Comparison of ENCODE assay signal across 19 mouse cellular contexts in the genomic region with DNA sequence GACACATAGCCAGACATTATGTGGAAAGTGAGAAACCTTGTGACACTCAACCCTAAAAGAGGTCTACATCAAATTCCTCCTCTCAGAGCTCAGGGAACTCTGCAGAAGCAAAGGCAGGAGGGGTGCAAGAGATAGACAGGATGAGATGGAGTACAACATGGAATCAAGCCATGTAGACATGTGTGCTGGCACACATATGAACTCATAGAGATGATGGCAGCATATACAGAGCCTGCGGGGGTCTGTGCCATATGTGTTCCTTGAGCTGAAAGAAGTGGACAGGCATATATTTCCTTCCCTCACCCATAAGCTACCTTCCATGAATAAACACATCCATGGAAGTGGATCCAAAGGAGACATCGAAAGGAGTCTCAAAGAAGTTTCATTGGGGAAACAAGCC.
"Had no signal": no experiment of that assay in that cellular context is flagged by ENCODE, and none has a peak within 500 bp of the region (broad histone marks: within the 10 kb centered on the region; RNA-seq: fewer than 3 reads in every experiment).

No protein-coding gene starts in this region.

- H3K9ac ChIP-seq: lung, embryonic 14.5 days; midbrain, embryonic 12.5 days; neural tube, embryonic 13.5 days; neural tube, embryonic 15.5 days had no signal

- H3K27me3 ChIP-seq: midbrain, embryonic 12.5 days; neural tube, embryonic 13.5 days; neural tube, embryonic 15.5 days had no signal

- ATAC-seq: midbrain, embryonic 16.5 days had no signal

- H3K36me3 ChIP-seq: midbrain, embryonic 10.5 days; midbrain, embryonic 12.5 days; neural tube, embryonic 13.5 days; neural tube, embryonic 15.5 days had no signal

- H3K4me3 ChIP-seq: midbrain, embryonic 10.5 days; midbrain, embryonic 12.5 days; myocyte; neural tube, embryonic 13.5 days; neural tube, embryonic 15.5 days had no signal

- DNase-seq: lung, adult 18-20 months; lung, embryonic 14.5 days; lung, postnatal 10 days; lung, postnatal 4 days; midbrain, embryonic 14.5 days; retina, postnatal 1 day; right cerebral cortex, adult 18-20 months; right cerebral cortex, postnatal 25 days; right cerebral cortex, postnatal 4 days; spleen, adult 18-20 months; thymus, adult 18-20 months; thymus, postnatal 14 days; thymus, postnatal 36 days had no signal

- H3K4me2 ChIP-seq: lung, embryonic 14.5 days; midbrain, embryonic 12.5 days; neural tube, embryonic 13.5 days; neural tube, embryonic 15.5 days had no signal

- H3K4me1 ChIP-seq: midbrain, embryonic 10.5 days; midbrain, embryonic 12.5 days; neural tube, embryonic 13.5 days; neural tube, embryonic 15.5 days had no signal

- H3K9me3 ChIP-seq: midbrain, embryonic 10.5 days; midbrain, embryonic 12.5 days; neural tube, embryonic 13.5 days; neural tube, embryonic 15.5 days had no signal

- H3K27ac ChIP-seq: midbrain, embryonic 10.5 days; midbrain, embryonic 12.5 days; neural tube, embryonic 13.5 days; neural tube, embryonic 15.5 days had no signal
